Mouse (Mus musculus) neural tube, embryonic 15.5 days (tissue): ENCODE measurements around the gene Eps8l1. TPM values are rescaled to one million over a fixed set of nuclear protein-coding genes. Genes with fewer than 3 reads are reported as not detected.

Source experiments
- ATAC-seq: fragments of 200-750 bp; cut with Nextera tagmentation; 2 replicates; pipeline ENCODE4 v1.8.0; 2017; ENCODE audit warnings: mild to moderate bottlenecking, moderate TSS enrichment, moderate library complexity; ENCODE audit not compliant: low FRiP score
- H3K27ac ChIP-seq: fragments of 300-500 bp; sonication (generic); replicated peaks from 2 replicates; pipeline ENCODE4 v1.5.1; 2015; ENCODE audit warnings: mild to moderate bottlenecking, inconsistent platforms
- H3K27me3 ChIP-seq: fragments of 300-500 bp; sonication (generic); replicated peaks from 2 replicates; pipeline ENCODE4 v1.6.1; 2015; ENCODE audit warnings: inconsistent platforms
- H3K36me3 ChIP-seq: fragments of 300-500 bp; sonication (generic); 2 replicates; pipeline ENCODE4 v1.6.1; 2015; ENCODE audit warnings: inconsistent platforms
- H3K4me1 ChIP-seq: fragments of 300-500 bp; sonication (generic); 2 replicates; pipeline ENCODE4 v1.6.1; 2015; ENCODE audit warnings: inconsistent platforms
- H3K4me2 ChIP-seq: fragments of 300-500 bp; sonication (generic); 2 replicates; pipeline ENCODE4 v1.6.1; 2015; ENCODE audit warnings: inconsistent platforms, mild to moderate bottlenecking, moderate library complexity
- H3K4me3 ChIP-seq: fragments of 300-500 bp; sonication (generic); replicated peaks from 2 replicates; pipeline ENCODE4 v1.5.1; 2015; ENCODE audit warnings: mild to moderate bottlenecking, inconsistent platforms
- H3K9ac ChIP-seq: fragments of 300-500 bp; sonication (generic); replicated peaks from 2 replicates; pipeline ENCODE4 v1.6.1; 2015; ENCODE audit warnings: mild to moderate bottlenecking, inconsistent platforms
- H3K9me3 ChIP-seq: fragments of 300-500 bp; sonication (generic); replicated peaks from 2 replicates; pipeline ENCODE4 v1.6.1; 2016; ENCODE audit warnings: inconsistent platforms
- WGBS: fragments of 180-500 bp; shearing (Covaris S2); methylation state at CpG from one replicate; pipeline ENCODE4 v1.1.7; 2015; ENCODE audit warnings: mixed read lengths; 5-methylcytosine and 5-hydroxymethylcytosine counted together
- polyA plus RNA-seq: library from polyadenylated mRNA; unstranded; fragments of >200 nt; fragmentation: Nextera tagmentation; extraction: Ambion mirVana; gene quantifications from 2 replicates; pipeline ENCODE4 v1.2.1, GENCODE M21; 2015

Eps8l1 gene
- polyA plus RNA-seq, 1 experiment from 2014 or later: 13.1 TPM

DNA sequence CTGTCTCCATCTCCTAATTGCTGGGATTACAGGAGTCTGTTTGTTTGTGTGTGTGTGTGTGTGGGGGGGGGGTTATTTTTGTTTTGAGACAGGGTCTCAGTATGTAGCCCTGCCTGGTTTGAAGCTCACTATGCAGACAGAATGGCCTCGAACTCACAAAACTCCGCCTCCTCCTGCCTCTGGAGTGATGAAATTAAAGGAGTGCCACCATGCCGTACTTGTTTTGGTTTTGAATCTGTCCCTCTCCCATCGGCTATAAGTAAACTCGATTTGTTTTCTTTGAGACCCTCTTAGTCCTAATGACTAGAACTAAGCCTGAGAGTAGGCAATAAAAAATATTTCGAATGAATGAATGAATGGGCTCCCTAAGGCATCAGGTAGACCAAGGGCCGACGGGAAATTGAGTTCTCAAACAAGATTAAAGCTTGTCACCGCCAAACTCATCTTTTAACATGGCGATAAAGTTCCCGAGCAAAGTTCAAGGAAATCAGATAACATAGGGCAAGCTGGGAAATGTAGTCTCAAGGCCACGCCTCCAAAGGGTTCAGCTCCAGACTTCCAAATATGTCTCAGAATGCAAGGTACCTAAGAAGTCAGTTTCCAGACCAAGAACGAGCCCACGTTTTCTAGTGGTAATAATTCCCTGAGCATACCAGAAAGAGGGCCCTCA lies 42.1 kb downstream of the Eps8l1 start:
- Histone ChIP-seq H3K27me3 (no peaks in the 10 kb centered on the region), H3K4me3 (peak overlapping the region; percentile 64), H3K36me3 (0 out of 2 replicates have a peak, but pooled peaks cover under 1% of the 10 kb centered on the region), H3K27ac (peak overlapping the region; percentile 91), H3K9ac (peak overlapping the region; percentile 75), H3K9me3 (no peaks in the 10 kb centered on the region), H3K4me1 (peaks cover 41% of the 10 kb centered on the region), H3K4me2 (peak overlapping the region; percentile 72)
- WGBS: 10% methylated on average over 14 of the region's 14 CpGs
- peak; percentile 9; the same call in 1 of the 2 replicates for ATAC-seq

DNA sequence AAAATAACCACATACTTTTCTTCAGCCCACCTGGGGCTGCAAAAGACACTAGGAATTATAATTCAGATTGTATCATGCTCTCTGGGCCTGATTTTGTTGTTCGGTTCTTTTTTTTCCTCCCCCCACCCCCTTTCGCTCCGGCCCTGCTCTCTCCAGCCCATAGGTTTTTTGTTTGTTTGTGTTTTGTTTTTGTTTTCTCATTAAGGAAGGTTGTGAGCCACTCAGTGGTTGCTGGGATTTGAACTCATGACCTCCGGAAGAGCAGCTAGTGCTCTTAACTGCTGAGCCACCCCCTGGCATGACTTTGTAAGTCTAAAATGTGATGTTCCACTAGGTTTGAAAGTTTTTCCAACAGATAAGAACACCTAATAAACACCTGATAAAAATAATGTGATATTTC lies 42.6 kb downstream of the Eps8l1 start:
- Histone ChIP-seq H3K4me1 (peaks cover 37% of the 10 kb centered on the region), H3K4me2 (peak overlapping the region; percentile 72), H3K9ac (no peak overlapping the region), H3K27ac (no peak overlapping the region), H3K4me3 (0 out of 2 replicates have a peak overlapping the region, but pooled peaks have one; percentile 64), H3K27me3 (no peaks in the 10 kb centered on the region), H3K9me3 (no peaks in the 10 kb centered on the region), H3K36me3 (no peaks in the 10 kb centered on the region)
- 80% methylated on average over 4 of the region's 4 CpGs for WGBS
- ATAC-seq: no peak

DNA sequence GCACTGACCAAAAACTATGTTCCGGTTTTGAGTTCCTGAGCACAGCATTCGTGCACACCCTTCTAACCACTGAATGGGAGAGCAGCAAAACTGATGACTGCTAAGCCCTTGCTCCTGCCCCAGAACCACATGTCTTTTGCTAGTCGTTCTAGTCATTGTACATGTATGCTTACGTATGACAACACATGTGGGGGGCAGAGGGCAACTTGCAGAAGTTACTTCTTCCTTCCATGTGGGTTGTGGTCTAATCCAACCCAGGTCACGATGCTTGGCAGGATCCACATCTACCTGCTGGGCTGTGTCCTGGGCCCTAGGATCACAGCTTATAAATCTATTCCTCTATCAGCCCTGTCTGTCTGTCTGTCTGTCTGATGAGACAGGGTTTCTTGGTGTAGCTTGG lies 43.4 kb downstream of the Eps8l1 start:
- H3K4me1 ChIP-seq: peaks cover 30% of the 10 kb centered on the region
- ATAC-seq: no peak
- peaks cover 2% of the 10 kb centered on the region; the same call in 1 of the 2 replicates for H3K27me3 ChIP-seq
- no peaks in the 10 kb centered on the region for H3K9me3 ChIP-seq
- no peaks in the 10 kb centered on the region for H3K36me3 ChIP-seq
- H3K4me3 ChIP-seq: no peak overlapping the region
- H3K4me2 ChIP-seq: no peak overlapping the region
- H3K9ac ChIP-seq: no peak overlapping the region
- 89% methylated on average over 5 of the region's 5 CpGs for WGBS
- no peak overlapping the region for H3K27ac ChIP-seq

DNA sequence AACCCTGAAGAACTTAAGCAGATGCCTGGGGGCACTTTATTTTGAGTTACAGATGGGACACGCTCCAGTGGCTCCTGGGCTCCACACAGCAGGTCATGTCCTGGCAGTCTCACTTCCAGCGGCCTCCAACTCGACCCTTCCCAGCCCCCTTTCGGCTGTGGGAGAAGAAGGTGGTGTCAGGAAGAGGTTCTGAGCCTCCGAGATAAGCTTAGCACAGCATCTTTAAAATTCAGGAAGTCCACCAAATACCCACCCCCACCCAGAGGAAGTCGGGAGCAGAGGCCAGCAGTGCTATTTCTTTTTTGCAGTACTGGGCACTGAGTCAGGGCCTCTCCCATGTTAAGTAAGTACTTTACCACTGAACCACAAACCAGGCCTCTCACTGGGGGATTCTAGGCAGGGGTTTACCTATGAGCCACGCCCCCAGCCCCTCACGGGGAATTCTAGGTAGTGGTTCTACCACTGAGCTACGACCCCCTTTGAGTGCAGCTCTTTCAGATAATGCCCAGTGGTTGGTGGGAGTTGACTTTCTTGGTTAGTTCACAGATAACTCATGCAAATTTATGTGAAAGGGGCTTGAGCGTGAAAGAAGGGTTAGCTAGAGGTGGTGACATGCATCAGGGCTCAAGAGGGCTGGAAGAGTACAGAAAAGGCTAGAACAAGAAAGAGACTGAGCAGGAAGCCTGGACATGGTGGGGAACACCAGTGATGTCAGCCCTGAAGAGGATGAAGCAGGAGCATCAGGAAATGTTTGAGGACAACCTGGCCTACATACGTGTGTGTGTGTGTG lies 44.4 kb downstream of the Eps8l1 start:
- H3K9me3 ChIP-seq: no peaks in the 10 kb centered on the region
- WGBS: 60% methylated on average over 11 of the region's 11 CpGs

DNA sequence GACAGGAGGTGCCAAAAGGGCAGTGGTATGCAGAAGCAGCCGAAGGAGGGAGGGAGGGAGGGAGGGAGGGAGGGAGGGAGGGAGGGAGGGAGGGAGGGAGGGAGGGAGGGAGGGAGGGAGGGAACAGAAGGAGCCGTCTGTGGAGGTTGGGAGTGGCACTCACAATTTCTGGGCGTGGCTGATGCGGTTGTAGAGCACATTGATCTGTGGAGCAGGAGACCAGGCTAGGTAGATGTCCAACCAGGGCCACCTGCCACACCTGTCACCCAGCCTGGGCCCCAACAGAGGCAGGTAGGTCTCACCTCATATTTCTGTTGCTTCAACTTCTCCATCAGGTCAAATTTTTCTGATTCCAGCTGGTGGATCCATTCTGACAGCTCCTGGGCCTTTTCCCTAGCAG lies 46.7 kb downstream of the Eps8l1 start:
- Histone ChIP-seq H3K4me1 (peaks cover 8% of the 10 kb centered on the region), H3K4me3 (no peak overlapping the region), H3K9me3 (no peaks in the 10 kb centered on the region), H3K27me3 (peaks cover 3% of the 10 kb centered on the region; the same call in 1 of the 2 replicates), H3K4me2 (no peak overlapping the region), H3K9ac (no peak overlapping the region), H3K36me3 (no peaks in the 10 kb centered on the region), H3K27ac (no peak overlapping the region)
- no peak for ATAC-seq
- 68% methylated on average over 3 of the region's 4 CpGs for WGBS

More for the DNA sequence above, 44.4 kb downstream of the Eps8l1 start:
- H3K4me3 ChIP-seq: no peak overlapping the region
- H3K27ac ChIP-seq: no peak overlapping the region
- no peak overlapping the region for H3K4me2 ChIP-seq
- peaks cover 20% of the 10 kb centered on the region for H3K4me1 ChIP-seq
- H3K27me3 ChIP-seq: peaks cover 3% of the 10 kb centered on the region; the same call in 1 of the 2 replicates
- no peak overlapping the region for H3K9ac ChIP-seq
- H3K36me3 ChIP-seq: no peaks in the 10 kb centered on the region
- no peak for ATAC-seq

DNA sequence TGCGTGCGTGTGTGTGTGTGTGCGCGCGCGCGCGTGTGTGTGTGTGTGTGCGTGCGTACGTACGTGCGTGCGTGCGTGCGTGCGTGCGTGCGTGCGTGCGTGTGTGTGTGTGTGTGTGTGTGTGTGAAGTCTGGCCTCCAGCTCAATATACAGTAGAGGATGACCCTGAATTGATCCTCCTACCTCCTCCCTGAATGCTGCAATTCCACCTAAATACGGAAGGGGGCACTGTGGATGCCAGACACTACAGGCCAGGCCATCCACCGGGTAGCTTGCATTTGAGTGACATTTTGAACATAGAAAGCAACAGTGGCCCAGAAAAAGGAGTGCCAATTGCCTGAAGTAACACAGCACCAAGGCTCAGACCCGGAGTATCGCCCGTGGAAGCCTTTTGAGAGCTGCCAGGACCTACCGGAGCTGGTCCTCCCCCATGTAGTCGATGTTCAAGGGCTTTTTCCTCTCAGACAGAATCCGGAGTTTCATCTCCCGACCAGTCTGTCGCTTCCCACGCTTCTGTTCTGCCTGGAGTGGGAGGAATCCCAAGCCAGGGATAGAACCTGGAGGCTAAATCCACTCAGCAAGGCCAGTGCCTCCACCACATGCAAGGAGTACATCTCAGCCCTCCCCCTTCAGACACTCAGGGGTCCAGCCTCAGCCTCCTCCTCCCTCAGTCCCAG lies 47.7 kb downstream of the Eps8l1 start:
- no peak for ATAC-seq
- no peaks in the 10 kb centered on the region for H3K4me1 ChIP-seq
- no peak overlapping the region for H3K27ac ChIP-seq
- no peaks in the 10 kb centered on the region for H3K9me3 ChIP-seq
- WGBS: 74% methylated on average over 27 of the region's 32 CpGs
- peaks cover 3% of the 10 kb centered on the region; the same call in 1 of the 2 replicates for H3K27me3 ChIP-seq
- H3K4me2 ChIP-seq: no peak overlapping the region
- H3K36me3 ChIP-seq: no peaks in the 10 kb centered on the region
- H3K4me3 ChIP-seq: no peak overlapping the region
- no peak overlapping the region for H3K9ac ChIP-seq

DNA sequence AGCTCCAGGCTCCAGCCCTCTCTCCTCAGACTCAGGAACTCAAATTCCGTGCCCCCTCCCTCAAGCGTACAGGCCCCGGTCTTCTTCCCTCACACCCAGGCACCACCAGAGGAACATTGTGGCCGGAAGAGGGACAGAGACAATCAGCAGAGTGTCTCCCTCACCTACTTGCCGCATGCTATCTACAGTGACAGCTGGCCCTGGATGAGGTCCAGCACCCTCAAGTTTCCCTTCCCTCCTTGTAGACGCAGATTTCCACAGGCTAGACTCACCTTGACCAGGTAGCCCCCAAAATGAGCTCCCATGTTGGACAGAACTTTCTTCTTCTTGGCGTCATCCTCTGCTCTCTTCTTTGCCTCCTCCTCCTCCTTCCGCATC lies 48.3 kb downstream of the Eps8l1 start:
- no peak for ATAC-seq
- Histone ChIP-seq H3K4me3 (no peak overlapping the region), H3K4me2 (no peak overlapping the region), H3K4me1 (no peaks in the 10 kb centered on the region), H3K36me3 (no peaks in the 10 kb centered on the region), H3K9me3 (no peaks in the 10 kb centered on the region), H3K27me3 (peaks cover 3% of the 10 kb centered on the region; the same call in 1 of the 2 replicates), H3K27ac (no peak overlapping the region), H3K9ac (no peak overlapping the region)
- WGBS: 92% methylated on average over 8 of the region's 8 CpGs

DNA sequence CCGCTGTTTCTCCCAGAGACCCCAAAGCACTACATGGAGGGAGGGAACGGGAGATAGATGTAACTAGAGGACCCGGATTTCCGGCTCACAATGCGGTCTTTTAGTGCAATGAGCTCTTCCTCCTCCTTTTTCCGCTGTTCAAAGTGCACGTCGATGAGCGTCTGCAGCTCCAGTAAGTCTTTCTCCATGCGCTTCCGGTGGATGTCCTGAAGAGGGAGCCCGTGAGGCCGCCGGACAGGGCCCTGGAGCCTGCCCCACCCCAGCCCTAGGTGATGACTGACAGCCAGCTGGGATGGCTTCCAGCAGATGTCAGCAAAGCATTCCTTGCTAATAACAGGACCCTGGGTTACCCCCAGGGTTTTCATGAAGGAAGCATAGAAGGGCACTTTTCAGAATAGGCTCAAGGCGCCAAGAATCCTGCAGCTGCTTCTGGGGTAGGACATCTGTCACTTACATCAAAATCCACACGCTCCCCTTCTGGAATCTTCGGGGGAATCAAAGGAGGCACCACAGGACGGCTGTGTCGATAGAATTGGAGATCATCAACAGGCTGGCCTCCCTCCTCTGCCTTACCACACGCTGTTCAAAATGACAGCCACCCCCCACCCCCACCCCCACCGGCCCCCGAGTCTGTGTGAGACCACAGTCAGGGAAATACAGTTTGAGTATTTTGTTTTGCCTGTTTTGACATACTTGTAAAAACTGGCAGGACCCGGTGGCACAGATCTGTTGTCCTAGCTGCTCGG lies 49.6 kb downstream of the Eps8l1 start:
- H3K27me3 ChIP-seq: peaks cover 3% of the 10 kb centered on the region; the same call in 1 of the 2 replicates
- H3K27ac ChIP-seq: no peak overlapping the region
- no peaks in the 10 kb centered on the region for H3K36me3 ChIP-seq
- H3K4me2 ChIP-seq: 0 out of 2 replicates have a peak overlapping the region, but pooled peaks have one; percentile 9
- peak; percentile 35 for ATAC-seq
- no peak overlapping the region for H3K4me3 ChIP-seq
- H3K4me1 ChIP-seq: no peaks in the 10 kb centered on the region
- no peak overlapping the region for H3K9ac ChIP-seq
- WGBS: 20% methylated on average over 24 of the region's 24 CpGs
- H3K9me3 ChIP-seq: no peaks in the 10 kb centered on the region

DNA sequence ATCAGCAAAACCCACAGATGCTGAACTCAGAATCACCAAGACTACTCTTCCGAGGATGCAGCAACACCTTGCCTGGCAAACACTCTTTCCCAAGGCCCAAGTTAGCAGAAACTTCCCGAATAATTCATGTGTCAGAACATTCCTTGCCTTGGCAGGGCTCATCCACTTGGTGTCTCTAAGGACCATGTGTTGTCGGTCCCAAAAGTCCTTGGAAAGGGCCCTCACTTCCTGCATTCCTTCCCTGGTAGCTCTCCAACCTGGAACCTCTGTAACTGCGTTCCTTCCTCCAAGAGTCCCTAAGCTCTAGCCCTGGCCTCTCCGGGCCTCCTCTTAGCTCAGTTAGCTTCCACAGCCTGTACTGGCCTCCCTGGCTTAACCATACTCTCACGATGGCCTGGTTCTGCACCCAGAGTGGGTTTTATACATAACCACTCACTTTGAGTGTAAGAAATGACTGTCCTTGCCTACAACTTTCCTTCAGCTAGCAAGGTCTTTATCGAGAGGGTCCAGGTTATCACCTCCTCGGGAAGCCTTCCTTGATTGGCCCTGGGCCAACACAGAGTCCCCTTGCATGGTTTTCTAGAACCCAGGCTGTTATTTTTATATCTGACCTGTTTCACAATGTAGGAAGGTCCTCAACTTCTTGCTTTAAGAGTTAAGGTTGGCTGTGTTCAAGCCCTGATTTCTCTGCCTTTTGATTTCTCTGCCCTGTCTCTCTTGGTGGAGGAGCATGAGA lies 51.2 kb downstream of the Eps8l1 start:
- H3K9ac ChIP-seq: no peak overlapping the region
- H3K27ac ChIP-seq: no peak overlapping the region
- 78% methylated on average over 8 of the region's 8 CpGs for WGBS
- peaks cover 3% of the 10 kb centered on the region; the same call in 1 of the 2 replicates for H3K27me3 ChIP-seq
- H3K9me3 ChIP-seq: no peaks in the 10 kb centered on the region
- no peak for ATAC-seq
- H3K36me3 ChIP-seq: no peaks in the 10 kb centered on the region
- no peaks in the 10 kb centered on the region for H3K4me1 ChIP-seq
- no peak overlapping the region for H3K4me3 ChIP-seq
- no peak overlapping the region for H3K4me2 ChIP-seq

DNA sequence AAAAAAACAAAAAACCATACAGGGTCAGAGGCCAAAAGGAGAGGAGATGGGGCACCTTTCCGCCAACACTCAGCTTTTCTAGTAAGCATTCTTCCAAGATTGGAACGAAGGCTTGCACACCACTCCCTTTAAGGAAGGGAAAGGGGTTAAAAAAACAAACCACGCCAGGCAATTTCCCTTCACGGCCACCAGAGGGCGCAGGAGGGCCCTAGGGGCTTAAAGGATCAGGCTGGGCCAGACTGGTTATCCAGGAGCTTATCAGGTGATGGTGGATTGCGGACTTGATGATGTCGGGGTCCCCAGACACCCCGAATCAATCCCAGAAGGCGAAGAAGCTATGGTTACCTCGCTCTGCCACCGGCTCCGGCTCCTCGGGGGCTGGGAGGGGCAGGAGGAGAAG lies 52.8 kb downstream of the Eps8l1 start:
- no peaks in the 10 kb centered on the region for H3K4me1 ChIP-seq
- no peaks in the 10 kb centered on the region for H3K36me3 ChIP-seq
- ATAC-seq: no peak
- no peak overlapping the region for H3K9ac ChIP-seq
- no peak overlapping the region for H3K4me2 ChIP-seq
- peaks cover 3% of the 10 kb centered on the region; the same call in 1 of the 2 replicates for H3K27me3 ChIP-seq
- no peak overlapping the region for H3K4me3 ChIP-seq
- no peaks in the 10 kb centered on the region for H3K9me3 ChIP-seq
- no peak overlapping the region for H3K27ac ChIP-seq
- 32% methylated on average over 13 of the region's 13 CpGs for WGBS
